Mouse (Mus musculus) bone marrow macrophage, adult 2 months (primary cell): Measurements from ENCODE around the gene Gm9844. TPM values are rescaled to one million over a fixed set of nuclear protein-coding genes. Genes with fewer than 3 reads are reported as not detected.
A peak's percentile ranks its signal among the peaks of the same experiment; 100 is the strongest.

Experiments
- H3K27ac ChIP-seq: 2 replicates; pipeline ENCODE4 v1.5.1; 2012; ENCODE audit warnings: low read depth, low read length; ENCODE audit not compliant: insufficient read depth
- H3K4me1 ChIP-seq: 2 replicates; pipeline ENCODE4 v1.6.1; 2012; ENCODE audit warnings: low read length; ENCODE audit not compliant: control insufficient read depth, insufficient read depth
- H3K4me3 ChIP-seq: 2 replicates; pipeline ENCODE4 v1.5.1; 2012; ENCODE audit warnings: mild to moderate bottlenecking, low read length, moderate library complexity; ENCODE audit not compliant: insufficient read depth
- CTCF ChIP-seq: IDR thresholded peaks from 2 replicates; pipeline ENCODE4 v1.5.1; 2012; ENCODE audit warnings: low read depth, mild to moderate bottlenecking, low read length, moderate library complexity
- POLR2A ChIP-seq: IDR thresholded peaks from 2 replicates; pipeline ENCODE4 v1.6.1; 2012; ENCODE audit warnings: mild to moderate bottlenecking, low read depth, low read length, borderline replicate concordance
- polyA plus RNA-seq: library from polyadenylated mRNA; stranded (reverse); fragments of >200 nt; gene quantifications from 2 replicates; pipeline ENCODE4 v1.2.4, GENCODE M21; 2012; ENCODE audit not compliant: missing spikeins, insufficient read depth, insufficient read length

Gm9844 gene
- polyA plus RNA-seq, 1 experiment, result not detected

- no peak for TF ChIP-seq CTCF
- no peak for TF ChIP-seq POLR2A
- Histone ChIP-seq H3K27ac (no peak within 1 kb of the TSS), H3K4me1 (peaks cover 6% of the 10 kb centered on the region), H3K4me3 (no peak within 1 kb of the TSS)
These were observed 35.2 kb downstream of the Gm9844 start, which contains the start of gene Cd79a for GRCm38 (mm10) chr7:24897224-24897623. Gene Cd79a, plus strand, starts transcription at chr7:24897381.

DNA sequence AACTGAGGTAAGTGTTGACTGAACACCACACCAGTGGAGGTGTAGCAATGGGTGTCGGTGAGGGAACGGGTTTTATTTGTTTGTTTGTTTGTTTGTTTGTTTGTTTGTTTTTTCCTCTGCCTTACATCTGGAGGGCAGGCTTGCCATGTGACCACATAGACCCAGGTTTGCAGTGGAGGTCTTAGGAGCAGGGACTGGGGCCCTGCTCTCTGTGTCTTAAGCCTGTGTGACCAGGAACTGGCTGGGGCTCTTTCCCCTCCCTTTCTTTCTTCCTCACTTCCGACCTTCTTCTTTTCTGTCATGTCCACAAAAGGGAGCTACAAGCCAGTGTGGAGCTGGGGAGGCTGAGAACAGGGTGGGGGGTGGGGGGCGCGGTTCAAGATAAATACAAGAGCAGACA is 35.9 kb downstream of the Gm9844 start:
- no peak overlapping the region for H3K27ac ChIP-seq
- no peak overlapping the region for H3K4me3 ChIP-seq
- no peak for TF ChIP-seq POLR2A
- no peak for TF ChIP-seq CTCF
- peaks cover 10% of the 10 kb centered on the region for H3K4me1 ChIP-seq

DNA sequence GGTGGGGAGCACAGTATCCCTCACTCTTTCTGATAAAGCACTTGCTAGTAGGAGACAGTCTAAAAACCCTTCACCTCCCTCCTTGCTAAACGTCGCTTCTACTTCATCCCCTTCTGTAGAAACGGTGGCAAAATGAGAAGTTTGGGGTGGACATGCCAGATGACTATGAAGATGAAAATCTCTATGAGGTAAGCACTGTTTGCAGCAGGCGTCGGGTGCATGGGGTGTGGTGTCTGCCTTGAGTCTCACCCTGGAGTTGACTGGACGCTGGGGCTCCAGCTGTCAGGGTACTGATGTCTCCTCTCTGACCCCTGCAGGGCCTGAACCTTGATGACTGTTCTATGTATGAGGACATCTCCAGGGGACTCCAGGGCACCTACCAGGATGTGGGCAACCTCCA is 39.1 kb downstream of the Gm9844 start:
- no peak overlapping the region for H3K4me3 ChIP-seq
- TF ChIP-seq CTCF (no peak), POLR2A (no peak)
- peaks cover 14% of the 10 kb centered on the region for H3K4me1 ChIP-seq
- no peak overlapping the region for H3K27ac ChIP-seq

GRCm38 (mm10) chr7:24901842-24902241 is 39.8 kb downstream of the Gm9844 start:
- Histone ChIP-seq H3K27ac (peak overlapping the region; percentile 70), H3K4me1 (peaks cover 14% of the 10 kb centered on the region), H3K4me3 (no peak overlapping the region)
- TF ChIP-seq POLR2A (no peak), CTCF (no peak)

GRCm38 (mm10) chr7:24902264-24902629 is 40.2 kb downstream of the Gm9844 start:
- Histone ChIP-seq H3K4me1 (peaks cover 14% of the 10 kb centered on the region), H3K27ac (peak overlapping the region; percentile 70), H3K4me3 (peak overlapping the region; percentile 52)
- TF ChIP-seq POLR2A (no peak), CTCF (no peak)

DNA sequence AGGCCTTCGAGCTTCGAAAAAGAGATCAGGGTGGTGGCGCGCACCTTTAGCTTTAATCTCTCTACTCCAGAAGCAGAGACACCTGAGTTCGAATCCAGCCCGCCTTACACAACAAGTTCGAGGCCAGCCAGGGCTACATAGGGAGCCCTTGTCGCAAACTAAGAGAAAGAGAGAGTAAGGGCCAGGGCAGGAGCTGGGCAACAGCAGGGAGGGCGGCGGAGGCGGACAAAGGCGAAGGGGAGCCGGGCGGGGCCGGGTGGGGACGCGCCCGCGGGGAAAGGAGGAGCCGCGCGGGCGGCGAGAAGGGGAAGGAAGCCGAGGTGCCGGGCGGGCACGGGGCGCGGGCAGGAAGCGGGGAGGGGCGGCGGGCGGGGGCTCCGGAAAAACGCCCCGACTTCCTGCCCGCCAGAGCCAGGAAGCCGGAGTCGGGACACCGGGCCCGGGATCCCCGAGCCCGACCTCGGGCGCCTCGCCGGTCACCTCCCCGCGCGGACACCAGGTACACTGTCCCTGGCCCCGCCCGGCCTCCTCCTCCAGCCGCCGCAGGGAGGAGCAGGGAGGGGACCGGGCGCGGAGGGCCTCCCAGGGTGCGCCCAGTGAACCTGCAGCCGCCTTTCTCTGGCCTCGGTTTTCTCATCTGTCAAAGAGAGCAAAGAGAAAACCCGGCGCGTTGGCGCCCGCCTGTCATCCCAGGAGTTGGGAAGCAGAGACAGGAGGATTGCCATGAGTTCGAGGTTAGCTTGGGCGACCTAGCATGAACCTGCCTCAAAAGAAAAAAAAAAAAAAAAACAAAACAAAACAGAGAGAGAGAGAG is 40.8 kb downstream of the Gm9844 start, which contains the start of gene Arhgef1:
Gene Arhgef1 (plus strand): TSS at position 283 of the 814 bp plus-strand sequence.
- H3K4me3 ChIP-seq, result peak within 1 kb of the TSS; percentile 78
- peaks cover 14% of the 10 kb centered on the region for H3K4me1 ChIP-seq
- H3K27ac ChIP-seq, result peak within 1 kb of the TSS; percentile 76
- TF ChIP-seq CTCF (no peak), POLR2A (no peak)

GRCm38 (mm10) chr7:24903444-24903825 is 41.4 kb downstream of the Gm9844 start:
- H3K27ac ChIP-seq, result peak overlapping the region; percentile 76
- TF ChIP-seq POLR2A (no peak), CTCF (no peak)
- peak overlapping the region; percentile 78 for H3K4me3 ChIP-seq
- H3K4me1 ChIP-seq, result peaks cover 14% of the 10 kb centered on the region

GRCm38 (mm10) chr7:24904070-24904483 is 42.1 kb downstream of the Gm9844 start:
- H3K4me3 ChIP-seq, result peak overlapping the region; percentile 88
- no peak for TF ChIP-seq POLR2A
- TF ChIP-seq CTCF, result no peak
- peaks cover 14% of the 10 kb centered on the region for H3K4me1 ChIP-seq
- H3K27ac ChIP-seq, result peak overlapping the region; percentile 76

DNA sequence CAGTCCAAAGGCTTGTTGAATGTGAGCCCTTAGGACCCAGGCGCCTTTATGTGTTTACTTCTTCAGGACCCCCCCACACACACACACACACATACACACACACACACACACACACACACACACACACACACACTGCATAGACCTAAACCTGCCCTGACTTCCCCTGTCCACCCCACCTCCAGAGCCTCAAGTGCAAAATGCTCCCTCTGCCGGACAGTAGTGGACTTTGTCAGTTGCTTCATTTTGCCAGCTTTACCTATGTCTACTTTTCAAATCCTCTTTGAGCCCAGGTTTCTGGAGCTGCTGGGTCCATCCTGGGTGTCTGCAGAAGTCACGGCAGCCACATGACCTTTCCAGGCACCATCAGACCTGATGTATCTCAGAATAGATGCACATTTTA is 42.9 kb downstream of the Gm9844 start:
- peaks cover 14% of the 10 kb centered on the region for H3K4me1 ChIP-seq
- H3K4me3 ChIP-seq, result peak overlapping the region; percentile 88
- TF ChIP-seq POLR2A (no peak), CTCF (peak; percentile 77)
- no peak overlapping the region for H3K27ac ChIP-seq

- H3K4me3 ChIP-seq, result no peak overlapping the region
- TF ChIP-seq POLR2A, result no peak
- TF ChIP-seq CTCF, result no peak
These were observed 44.5 kb downstream of the Gm9844 start for GRCm38 (mm10) chr7:24906551-24906950.

DNA sequence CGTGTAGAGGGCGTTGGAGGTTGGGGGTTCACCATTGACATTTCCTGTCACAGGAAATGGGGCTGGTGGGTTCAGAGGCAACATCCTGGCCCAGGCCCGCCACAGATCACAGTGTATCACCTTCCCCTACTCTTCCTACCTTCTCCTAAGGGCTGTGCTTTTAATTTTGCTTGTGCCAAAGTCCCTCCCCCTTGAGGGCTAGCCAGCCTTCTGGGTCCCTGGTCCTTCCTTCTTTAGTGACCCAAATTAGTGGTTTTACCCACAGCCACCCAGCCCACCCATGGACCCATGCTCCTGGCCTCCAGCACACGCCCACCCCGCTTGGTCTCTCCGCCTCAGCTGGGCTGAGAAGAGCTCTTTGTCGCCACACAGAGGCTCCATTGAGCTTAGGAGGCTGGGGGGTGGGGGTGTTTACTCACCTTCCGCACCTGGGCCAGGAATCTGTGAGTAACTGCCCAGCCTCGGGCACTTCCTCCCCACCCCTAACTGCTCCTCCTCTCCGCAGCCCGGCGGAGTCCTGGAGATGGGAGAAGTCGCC is 45.3 kb downstream of the Gm9844 start:
- TF ChIP-seq POLR2A, result no peak
- no peak for TF ChIP-seq CTCF

More at GRCm38 (mm10) chr7:24906551-24906950, 44.5 kb downstream of the Gm9844 start:
- H3K4me1 ChIP-seq, result peaks cover 14% of the 10 kb centered on the region
- H3K27ac ChIP-seq, result no peak overlapping the region

More for the DNA sequence above, 45.3 kb downstream of the Gm9844 start:
- no peak overlapping the region for H3K4me3 ChIP-seq
- H3K27ac ChIP-seq, result no peak overlapping the region
- H3K4me1 ChIP-seq, result peaks cover 8% of the 10 kb centered on the region

Other genes with a start within 250 kb of the Gm9844 start
- gene Lypd3, start 225.7 kb upstream of the Gm9844 start, polyA plus RNA-seq, result not detected in 2 replicates
- gene Tex101, start 185.5 kb upstream of the Gm9844 start, polyA plus RNA-seq, result not detected in 2 replicates
- gene BC049730, start 153.0 kb upstream of the Gm9844 start, polyA plus RNA-seq, result not detected in 2 replicates
- gene Gm4763, start 135.3 kb upstream of the Gm9844 start, polyA plus RNA-seq, result not detected in 2 replicates
- 0.47 and 0.74 TPM in 2 replicates for gene Cd177, start 101.9 kb upstream of the Gm9844 start, polyA plus RNA-seq
- gene Ceacam10, start 85.0 kb upstream of the Gm9844 start, polyA plus RNA-seq, result 1.7 TPM in 1 of 2 replicates, not detected in the other
- gene Lypd4, start 7.7 kb downstream of the Gm9844 start, polyA plus RNA-seq, result not detected in 2 replicates
- not detected in 2 replicates for gene Dmrtc2, start 7.8 kb downstream of the Gm9844 start, polyA plus RNA-seq
- gene Rps19, start 22.2 kb downstream of the Gm9844 start, polyA plus RNA-seq, result 1,580 and 1,635 TPM in 2 replicates
- not detected in 2 replicates for gene Cd79a, start 35.2 kb downstream of the Gm9844 start, polyA plus RNA-seq
- 197 and 204 TPM in 2 replicates for gene Arhgef1, start 40.7 kb downstream of the Gm9844 start, polyA plus RNA-seq
- not detected in 2 replicates for gene Gm4881, start 82.3 kb downstream of the Gm9844 start, polyA plus RNA-seq
- 205 and 226 TPM in 2 replicates for gene Rabac1, start 110.5 kb downstream of the Gm9844 start, polyA plus RNA-seq
- gene Atp1a3, start 143.7 kb downstream of the Gm9844 start, polyA plus RNA-seq, result 70.0 and 85.8 TPM in 2 replicates
- gene Grik5, start 210.1 kb downstream of the Gm9844 start, polyA plus RNA-seq, result 1.5 and 2.1 TPM in 2 replicates
- gene Zfp574, start 210.4 kb downstream of the Gm9844 start, polyA plus RNA-seq, result 9.6 and 9.7 TPM in 2 replicates